Mouse (Mus musculus): ENCODE results near the gene Adcy2.

- TF ChIP-seq CTCF (IDR thresholded peaks at IDR 0.05; ENCODE audit: control insufficient read depth, insufficient read depth, insufficient read length) = no peak
- no peak for TF ChIP-seq MYOD1 (IDR thresholded peaks at IDR 0.05; ENCODE audit: control insufficient read depth, insufficient read length, low read depth)
- TF ChIP-seq MAX (IDR thresholded peaks at IDR 0.05) = no peak
- TF ChIP-seq CEBPB (IDR thresholded peaks at IDR 0.05; ENCODE audit: low read depth) = no peak
- no peak for TF ChIP-seq USF1 (IDR thresholded peaks at IDR 0.05; ENCODE audit: low read depth)
These were observed 292.0 kb downstream of the Adcy2 start for GRCm38 (mm10) chr13:68707296-68707747.
